Mouse (Mus musculus): ENCODE results near the gene Epb41l4b.

- no peak for TF ChIP-seq CTCF (IDR thresholded peaks at IDR 0.05; ENCODE audit: borderline replicate concordance, control insufficient read depth, extremely low read depth, insufficient read depth, low read length, poor library complexity)
- TF ChIP-seq POLR2A (IDR thresholded peaks at IDR 0.05; ENCODE audit: control insufficient read depth, extremely low read depth, insufficient read depth, low read length, poor library complexity) = no peak
Measured at GRCm38 (mm10) chr4:56965586-56966179, 177.6 kb downstream of the Epb41l4b start.

Measured in thymus, adult 2 months (tissue).